Mouse (Mus musculus) thymus, postnatal 4 days (tissue): ENCODE data around the gene Vps11.
A peak's percentile ranks its signal among the peaks of the same experiment; 100 is the strongest.
"Not testable (repeated sequence)": the region's sequence is repeated elsewhere in the genome, so short reads cannot be mapped to it uniquely, and the experiment has no call there.

Experiments
- DNase-seq: peaks from one replicate; pipeline ENCODE4 v3.0.0; 2021

The Vps11 gene

GRCm38 (mm10) chr9:44373386-44373785, 11.9 kb upstream of the Vps11 start:
- no peak for DNase-seq

GRCm38 (mm10) chr9:44364480-44364879, 3.0 kb upstream of the Vps11 start:
- DNase-seq = peak; percentile 67

GRCm38 (mm10) chr9:44361931-44362330, 461 bp upstream of the Vps11 start:
- not testable (repeated sequence) for DNase-seq

- DNase-seq = peak; percentile 49
Observed at GRCm38 (mm10) chr9:44357207-44357606, 4.3 kb downstream of the Vps11 start.

- DNase-seq = no peak
Observed at GRCm38 (mm10) chr9:44353142-44353541, 8.3 kb downstream of the Vps11 start.

- no peak for DNase-seq
Observed at GRCm38 (mm10) chr9:44352337-44352736, 9.1 kb downstream of the Vps11 start.

GRCm38 (mm10) chr9:44351396-44351795, 10.1 kb downstream of the Vps11 start:
- no peak for DNase-seq

GRCm38 (mm10) chr9:44348546-44348945, 12.9 kb downstream of the Vps11 start:
- no peak for DNase-seq

GRCm38 (mm10) chr9:44347621-44348020, 13.8 kb downstream of the Vps11 start:
- DNase-seq = no peak

- DNase-seq = no peak
Observed at GRCm38 (mm10) chr9:44347166-44347565, 14.3 kb downstream of the Vps11 start.

- no peak for DNase-seq
Observed at GRCm38 (mm10) chr9:44345570-44346433, 15.7 kb downstream of the Vps11 start.

- peak; percentile 89 for DNase-seq
Observed at GRCm38 (mm10) chr9:44343781-44344421, 17.6 kb downstream of the Vps11 start, which contains the start of gene Hmbs. Gene Hmbs, minus strand, starts transcription at chr9:44344228.

- DNase-seq = no peak
Observed at GRCm38 (mm10) chr9:44343290-44343689, 18.2 kb downstream of the Vps11 start.

- DNase-seq = no peak
Observed at GRCm38 (mm10) chr9:44342605-44343004, 18.9 kb downstream of the Vps11 start.

- no peak for DNase-seq
Observed at GRCm38 (mm10) chr9:44342173-44342572, 19.3 kb downstream of the Vps11 start.

- DNase-seq = no peak
Observed at GRCm38 (mm10) chr9:44341487-44341886, 20.0 kb downstream of the Vps11 start.

- DNase-seq = no peak
Observed at GRCm38 (mm10) chr9:44338574-44338973, 22.9 kb downstream of the Vps11 start.

GRCm38 (mm10) chr9:44337436-44338169, 23.9 kb downstream of the Vps11 start:
- DNase-seq = no peak

- no peak for DNase-seq
Observed at GRCm38 (mm10) chr9:44336964-44337363, 24.5 kb downstream of the Vps11 start.

- DNase-seq = not testable (repeated sequence)
Observed at GRCm38 (mm10) chr9:44336513-44336912, 25.0 kb downstream of the Vps11 start.

- no peak for DNase-seq
Observed at GRCm38 (mm10) chr9:44336093-44336406, 25.4 kb downstream of the Vps11 start.

GRCm38 (mm10) chr9:44335331-44336092, 26.0 kb downstream of the Vps11 start:
- DNase-seq = peak; percentile 49
